Mouse (Mus musculus): ENCODE data around the gene Nit1.

Nit1 gene

DNA sequence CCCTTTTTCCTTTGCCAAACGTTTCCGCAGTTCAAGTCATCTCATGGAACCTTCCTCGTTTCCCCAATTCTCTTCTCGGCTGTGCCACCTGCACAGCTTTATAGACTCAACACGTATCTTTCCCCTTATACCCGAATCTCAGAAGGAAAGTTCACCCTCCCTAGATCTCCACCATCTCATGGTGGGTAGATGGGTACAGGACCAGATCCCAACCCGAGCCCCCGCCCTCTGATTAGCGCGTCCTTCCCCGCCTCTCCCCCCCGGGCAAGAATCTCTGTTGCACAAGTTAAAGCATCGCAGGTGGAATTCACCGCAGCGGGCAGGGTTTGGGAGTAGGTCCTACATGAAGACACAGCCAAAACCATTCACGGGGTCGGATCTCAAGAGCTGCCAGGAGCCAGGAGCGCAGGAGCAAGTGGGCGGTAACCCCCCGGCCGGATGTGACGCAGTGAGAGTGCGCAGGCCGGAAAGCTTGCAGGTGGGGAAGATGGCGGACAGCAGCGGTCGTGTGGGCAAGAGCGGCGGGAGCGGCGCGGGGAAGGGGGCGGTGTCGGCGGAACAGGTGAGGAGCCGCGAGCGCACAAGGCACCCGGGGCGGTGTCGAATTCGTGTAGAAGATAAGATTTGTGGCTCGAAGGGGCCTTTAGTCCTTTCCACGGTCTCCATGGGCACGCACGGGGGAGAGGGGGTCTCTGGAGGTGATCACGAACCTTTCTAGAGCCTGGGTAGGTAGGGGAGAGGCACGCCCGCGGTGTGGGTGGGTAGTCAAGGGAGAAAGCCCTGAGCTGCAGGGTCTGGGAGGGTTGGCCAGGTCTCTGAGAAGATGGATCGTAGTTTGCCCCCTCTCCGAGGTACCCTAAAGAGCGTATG, at the start of gene Nit1, which contains the start of gene Pfdn2:
TSS of gene Nit1 (minus strand) at position 422 of the 870 bp plus-strand sequence.
TSS of gene Pfdn2 (plus strand) at position 446 of the 870 bp plus-strand sequence.
- in situ Hi-C loops (cut with MboI; ENCODE audit: low sequenced_read_pairs): no loop called here

- in situ Hi-C loops (cut with MboI; ENCODE audit: low sequenced_read_pairs): no loop called here
Observed at GRCm38 (mm10) chr1:171390101-171390500, 44.7 kb upstream of the Nit1 start.

DNA sequence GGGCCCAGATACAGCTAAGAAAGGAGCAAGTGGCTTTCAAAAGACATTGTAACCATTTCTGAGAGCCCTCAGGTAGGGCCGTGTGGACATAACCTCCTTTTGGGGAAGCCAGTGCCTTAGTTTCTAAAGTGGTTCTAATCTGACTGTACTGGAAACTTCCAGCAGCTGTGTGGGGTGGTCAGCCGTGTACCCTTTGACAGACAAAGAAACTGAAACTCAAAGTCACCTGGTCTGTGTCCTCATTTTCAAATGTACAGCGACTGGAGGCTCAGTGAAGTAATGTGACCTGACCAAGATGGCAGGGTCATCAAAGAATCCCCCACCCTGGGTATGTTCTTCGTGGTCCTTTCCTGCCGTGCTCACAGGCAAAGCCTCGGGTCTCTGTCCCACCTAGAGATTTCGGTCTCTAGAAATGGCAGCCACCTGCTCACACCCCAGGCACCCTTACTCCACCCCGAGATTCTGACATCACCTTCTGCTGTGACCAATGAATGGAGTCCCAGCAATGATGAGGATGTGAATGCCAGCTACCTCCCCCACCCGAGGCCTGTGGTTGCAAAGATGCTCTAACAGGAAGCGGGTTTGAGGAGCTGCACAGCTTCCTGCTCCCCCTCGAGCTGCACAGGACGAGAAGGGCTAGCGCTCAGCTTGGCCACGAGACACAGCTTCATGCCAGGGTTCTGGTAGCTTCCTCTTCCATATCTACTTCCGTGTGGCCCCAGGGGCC, 43.1 kb upstream of the Nit1 start, which contains the start of gene Arhgap30:
TSS of gene Arhgap30 (plus strand) at position 579 of the 727 bp plus-strand sequence.
- in situ Hi-C loops (cut with MboI; ENCODE audit: low sequenced_read_pairs): no loop called here

DNA sequence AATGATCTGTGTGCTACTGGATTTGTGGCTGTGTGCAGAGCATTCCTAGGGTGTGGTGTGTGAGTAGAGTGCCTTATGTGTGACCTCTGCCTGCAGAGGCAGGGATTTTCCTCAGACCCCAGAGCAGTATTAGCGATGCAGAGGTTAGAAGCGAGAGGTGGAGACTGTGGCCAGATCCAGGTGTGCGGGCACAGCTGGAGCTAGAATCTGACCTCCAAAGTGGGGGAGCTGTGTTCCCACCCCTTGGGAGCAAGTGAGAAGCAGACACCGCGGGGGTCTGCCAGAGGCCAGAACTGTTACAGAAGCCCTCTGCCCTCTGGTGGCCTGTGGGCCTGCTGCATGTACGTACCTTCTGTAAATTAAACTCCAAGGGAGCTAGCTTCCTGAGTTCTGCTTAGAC, 41.7 kb upstream of the Nit1 start:
- in situ Hi-C loops (cut with MboI; ENCODE audit: low sequenced_read_pairs): no loop called here

GRCm38 (mm10) chr1:171385171-171385570, 39.7 kb upstream of the Nit1 start:
- in situ Hi-C loops (cut with MboI; ENCODE audit: low sequenced_read_pairs): no loop called here

DNA sequence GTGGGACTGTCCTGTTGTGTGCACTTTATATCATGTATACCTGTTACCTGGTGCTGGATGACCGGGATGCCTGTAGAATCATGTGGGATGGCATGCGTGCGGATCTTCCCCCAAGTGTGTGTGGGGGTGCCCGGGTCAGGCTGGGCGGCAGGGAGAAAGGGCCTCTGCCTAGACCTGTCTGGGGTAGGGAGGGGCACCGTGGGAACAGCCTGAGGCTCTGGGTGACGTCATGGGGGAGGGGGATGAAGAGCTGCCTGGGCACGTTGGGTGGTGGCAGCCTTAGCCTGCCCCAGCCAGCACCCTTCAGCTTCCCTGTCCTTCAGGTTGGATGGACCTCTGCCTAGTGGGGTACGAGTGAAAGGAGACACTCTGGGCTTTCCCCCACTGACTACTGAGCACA, 38.9 kb upstream of the Nit1 start:
- in situ Hi-C loops (cut with MboI; ENCODE audit: low sequenced_read_pairs): no loop called here

DNA sequence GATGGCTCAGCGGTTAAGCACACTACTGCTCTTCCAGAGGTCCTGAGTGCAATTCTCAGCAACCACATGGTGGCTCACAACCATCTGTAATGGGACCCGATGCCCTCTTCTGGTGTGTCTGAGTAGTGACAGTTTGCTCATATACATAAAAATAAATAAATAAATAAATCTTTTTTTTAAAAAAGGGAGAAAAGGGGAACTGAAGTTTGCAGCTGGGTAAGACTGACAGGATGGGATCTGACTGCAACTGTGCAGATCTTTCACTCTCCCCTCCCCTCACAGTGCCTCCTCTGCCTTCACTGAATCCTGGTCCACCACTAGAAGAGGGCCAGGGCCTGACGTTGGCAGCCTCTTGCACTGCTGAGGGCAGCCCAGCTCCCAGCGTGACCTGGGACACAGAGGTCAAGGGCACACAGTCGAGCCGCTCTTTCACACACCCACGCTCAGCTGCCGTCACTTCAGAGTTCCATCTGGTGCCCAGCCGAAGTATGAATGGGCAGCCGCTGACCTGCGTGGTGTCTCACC, 36.7 kb upstream of the Nit1 start:
- in situ Hi-C loops (cut with MboI; ENCODE audit: low sequenced_read_pairs): no loop called here

GRCm38 (mm10) chr1:171379935-171380599, 34.6 kb upstream of the Nit1 start:
- in situ Hi-C loops (cut with MboI; ENCODE audit: low sequenced_read_pairs): no loop called here

GRCm38 (mm10) chr1:171378298-171378697, 32.9 kb upstream of the Nit1 start:
- in situ Hi-C loops (cut with MboI; ENCODE audit: low sequenced_read_pairs): no loop called here

DNA sequence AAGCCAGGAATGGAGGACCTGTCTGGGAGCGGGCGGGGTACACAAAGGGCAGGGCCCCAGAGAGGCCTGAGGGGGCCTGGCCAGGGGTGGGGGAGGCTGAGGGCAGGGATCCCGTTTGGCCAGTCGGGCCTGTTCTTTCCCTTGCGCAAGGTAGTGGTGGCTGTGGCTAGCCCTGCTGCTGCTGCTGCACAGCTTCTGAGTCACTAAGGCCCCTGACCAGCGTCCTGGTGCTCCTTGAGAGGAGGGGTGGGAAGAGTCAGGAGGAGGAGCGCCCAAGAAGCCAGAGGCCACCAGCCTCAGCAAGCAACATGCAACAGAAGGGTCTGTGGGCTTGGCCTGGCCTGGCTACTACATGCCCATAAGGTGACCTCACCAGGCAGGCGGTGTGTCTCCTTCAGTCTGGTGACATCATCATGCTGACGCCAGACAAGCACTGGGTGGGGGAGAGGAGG, 30.2 kb upstream of the Nit1 start:
- in situ Hi-C loops (cut with MboI; ENCODE audit: low sequenced_read_pairs): no loop called here

- in situ Hi-C loops (cut with MboI; ENCODE audit: low sequenced_read_pairs): no loop called here
Observed at GRCm38 (mm10) chr1:171373946-171374345, 28.5 kb upstream of the Nit1 start.

- in situ Hi-C loops (cut with MboI; ENCODE audit: low sequenced_read_pairs): no loop called here
Observed at GRCm38 (mm10) chr1:171372880-171373279, 27.4 kb upstream of the Nit1 start.

GRCm38 (mm10) chr1:171369845-171370556, 24.6 kb upstream of the Nit1 start, which contains the start of gene Nectin4:
TSS of gene Nectin4 (plus strand) at chr1:171370099.
- in situ Hi-C loops (cut with MboI; ENCODE audit: low sequenced_read_pairs): loop anchor here (10.0 kb wide), 1 partner anchor 105 kb away; no protein-coding TSS in a partner anchor

DNA sequence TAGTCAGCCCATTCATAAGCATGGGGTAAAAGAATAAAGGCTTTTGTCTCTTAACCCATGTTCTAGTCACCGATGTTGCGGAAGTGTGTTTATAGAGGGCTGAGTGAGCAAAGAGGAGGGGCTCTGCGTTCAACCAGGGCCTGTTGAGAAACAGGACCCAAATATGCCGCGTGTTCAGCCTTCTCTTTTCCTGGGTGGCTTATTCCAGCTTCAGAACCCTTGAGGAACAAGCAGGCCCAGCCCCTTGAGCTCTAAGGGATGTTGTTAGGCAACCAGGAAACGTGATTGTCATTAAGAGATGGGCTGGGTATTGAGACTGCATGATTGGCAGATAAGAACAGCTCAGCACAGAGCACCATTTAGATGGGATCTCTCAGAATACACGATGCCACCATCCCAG, 20.5 kb upstream of the Nit1 start:
- in situ Hi-C loops (cut with MboI; ENCODE audit: low sequenced_read_pairs): loop anchor here (10.0 kb wide), 1 partner anchor 109 kb away; no protein-coding TSS in a partner anchor

DNA sequence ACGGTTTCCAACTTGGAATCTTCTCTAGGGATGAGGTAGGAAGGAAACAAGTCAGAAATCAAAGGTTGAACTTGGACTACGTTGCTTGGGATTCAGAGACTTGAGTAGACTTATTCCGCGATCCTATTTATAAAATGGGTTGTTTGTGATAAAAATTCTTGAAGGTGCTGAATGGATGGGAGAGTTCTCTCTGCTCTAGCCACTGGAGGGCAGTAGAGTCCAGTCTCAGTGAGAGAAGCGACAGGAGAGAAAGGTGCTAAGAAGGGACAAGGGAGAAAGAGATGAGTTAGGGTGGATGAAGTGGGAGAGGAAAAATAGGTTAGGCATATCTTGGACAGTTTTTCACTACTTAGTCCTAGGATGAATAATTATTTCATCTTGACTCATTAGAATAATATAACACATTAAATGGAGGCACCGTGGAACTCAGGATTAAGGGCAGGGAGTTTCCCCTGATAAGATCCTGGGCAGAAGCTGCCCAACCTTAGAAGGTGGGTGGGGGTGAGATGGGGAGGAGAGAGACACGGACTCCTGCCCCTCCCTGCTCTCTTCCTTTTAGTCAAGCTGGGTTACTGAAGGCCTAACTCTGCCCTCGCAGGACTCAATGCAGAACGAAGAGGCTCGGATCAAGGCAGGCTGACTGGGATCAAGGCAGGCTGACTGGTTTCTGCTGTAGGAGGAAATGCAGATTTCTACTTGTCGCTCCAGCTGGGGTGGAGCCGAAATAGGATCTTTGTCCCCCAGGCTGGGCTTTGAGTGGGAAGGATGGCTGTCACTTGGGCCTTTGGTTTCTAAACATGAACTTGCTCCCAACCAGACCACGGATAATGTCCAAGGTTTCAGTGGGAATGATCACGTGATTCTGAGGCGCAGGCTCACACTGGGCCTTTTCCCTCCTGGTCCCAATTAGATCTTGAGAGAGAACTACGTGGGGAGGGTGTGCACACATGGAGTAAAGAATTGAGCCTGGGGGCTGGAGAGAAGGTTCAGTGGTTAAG, 16.0 kb upstream of the Nit1 start:
- in situ Hi-C loops (cut with MboI; ENCODE audit: low sequenced_read_pairs): loop anchor here (10.0 kb wide), 1 partner anchor 113 kb away; no protein-coding TSS in a partner anchor

GRCm38 (mm10) chr1:171360656-171361055, 15.2 kb upstream of the Nit1 start, which contains the start of gene Klhdc9:
TSS of gene Klhdc9 (minus strand) at chr1:171360798.
- in situ Hi-C loops (cut with MboI; ENCODE audit: low sequenced_read_pairs): loop anchor here (10.0 kb wide), 1 partner anchor 114 kb away; no protein-coding TSS in a partner anchor

DNA sequence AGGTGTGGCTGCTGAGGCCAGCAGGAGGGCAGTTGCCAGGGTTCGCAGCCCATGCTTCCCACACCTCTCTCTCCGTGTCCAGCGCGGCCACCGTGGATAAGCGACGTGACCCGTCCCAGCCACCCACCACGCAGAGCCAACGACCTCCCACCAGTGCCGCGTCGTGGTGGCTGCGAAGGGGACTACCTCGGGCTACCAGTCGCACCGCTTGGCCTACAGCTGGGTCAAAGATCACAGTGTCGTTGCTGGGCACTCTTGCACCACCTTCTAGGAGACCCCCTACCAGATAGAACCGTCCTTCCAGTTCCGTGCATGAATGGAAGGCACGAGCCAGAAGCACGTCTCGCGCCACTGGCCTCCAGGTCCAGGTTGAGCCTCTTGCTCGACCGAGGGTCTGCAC, 14.8 kb upstream of the Nit1 start:
- in situ Hi-C loops (cut with MboI; ENCODE audit: low sequenced_read_pairs): loop anchor here (10.0 kb wide), 1 partner anchor 115 kb away; no protein-coding TSS in a partner anchor

DNA sequence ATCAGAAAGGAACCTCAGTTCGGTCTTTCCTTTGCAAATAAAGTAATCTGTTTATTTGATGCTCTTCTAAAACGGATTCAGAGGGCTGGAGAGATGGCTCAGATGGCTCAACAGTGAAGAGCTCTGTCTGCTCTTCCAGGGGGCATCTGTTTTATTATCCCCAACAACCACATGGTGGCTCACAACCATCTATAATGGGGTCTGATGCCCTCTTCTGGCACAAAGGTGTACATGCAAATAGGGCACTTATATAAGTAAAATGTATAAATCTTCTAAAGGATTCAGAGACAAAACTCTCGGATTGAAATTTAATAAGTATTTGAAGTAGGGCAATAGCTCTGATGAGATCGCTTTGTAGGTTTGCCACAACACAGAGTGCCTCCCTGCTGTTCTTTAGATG, 13.0 kb upstream of the Nit1 start:
- in situ Hi-C loops (cut with MboI; ENCODE audit: low sequenced_read_pairs): no loop called here

DNA sequence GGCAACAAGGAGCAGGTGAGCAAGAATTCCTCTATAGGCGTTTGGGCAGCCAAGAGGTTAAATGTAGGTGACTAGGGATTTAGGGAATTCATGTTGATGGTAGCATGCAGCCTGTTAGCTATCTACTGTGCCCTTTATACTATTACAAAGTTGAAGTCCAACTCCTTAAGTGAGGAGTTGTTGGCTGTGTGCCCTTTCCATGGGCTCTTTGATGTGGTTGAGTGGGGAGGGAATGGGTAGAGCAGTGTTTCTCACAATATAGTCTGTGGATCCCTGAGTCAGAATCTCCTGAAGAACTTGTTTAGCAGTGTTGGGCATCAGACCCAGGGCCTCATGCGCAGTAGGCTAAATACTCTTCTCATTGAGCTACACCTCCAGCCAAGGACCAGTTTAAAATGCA, 11.4 kb upstream of the Nit1 start:
- in situ Hi-C loops (cut with MboI; ENCODE audit: low sequenced_read_pairs): no loop called here

Measured in CH12F3 (cell line).